Mouse (Mus musculus): ENCODE results near the gene Nr1i3. TPM values are rescaled to one million over a fixed set of nuclear protein-coding genes. Genes with fewer than 3 reads are reported as not detected.
A peak's percentile ranks its signal among the peaks of the same experiment; 100 is the strongest.

Nr1i3 gene
- total and polyA plus RNA-seq, 3 experiments: 0.16 TPM; not detected in 2

GRCm38 (mm10) chr1:171265971-171266744 lies 52.4 kb downstream of the Nr1i3 start:
- DNase-seq (ENCODE audit: low spot score) (no peak), ATAC-seq (ENCODE audit: extremely low read depth, insufficient number of reproducible peaks, low FRiP score, poor library complexity, severe bottlenecking) (no peak)
- no peaks in the 10 kb centered on the region for H3K9me3 ChIP-seq (replicated peaks)
- H3K27me3 ChIP-seq (ENCODE audit: insufficient read depth, low read length): peaks cover 13% of the 10 kb centered on the region
- H3K4me3 ChIP-seq (ENCODE audit: low read depth, low read length): no peak overlapping the region
- peaks cover 29% of the 10 kb centered on the region for H3K4me1 ChIP-seq (ENCODE audit: insufficient read depth, low read depth, low read length)
- TF ChIP-seq CTCF (IDR thresholded peaks at IDR 0.05; ENCODE audit: low read depth, low read length) (no peak), TAL1 (conservative IDR thresholded peaks at IDR 0.05; ENCODE audit: low read depth, low read length) (no peak), GATA2 (IDR thresholded peaks at IDR 0.05; ENCODE audit: borderline replicate concordance, low read depth, low read length) (no peak), GATA1 (IDR thresholded peaks at IDR 0.05; ENCODE audit: borderline replicate concordance, low read length) (no peak), POLR2AphosphoS5 (IDR thresholded peaks at IDR 0.05; ENCODE audit: insufficient replicate concordance, low read depth, low read length) (no peak)
- H3K36me3 ChIP-seq (replicated peaks): no peaks in the 10 kb centered on the region

- Histone ChIP-seq H3K9me3 (replicated peaks) (no peaks in the 10 kb centered on the region), H3K27me3 (ENCODE audit: insufficient read depth, low read length) (no peaks in the 10 kb centered on the region; the same call in 1 of the 2 replicates), H3K36me3 (replicated peaks) (peaks cover 19% of the 10 kb centered on the region), H3K4me3 (ENCODE audit: low read depth, low read length) (no peak overlapping the region), H3K4me1 (ENCODE audit: insufficient read depth, low read depth, low read length) (peaks cover 45% of the 10 kb centered on the region)
- no peak for TF ChIP-seq GATA1 (IDR thresholded peaks at IDR 0.05; ENCODE audit: borderline replicate concordance, low read length)
- no peak for TF ChIP-seq GATA2 (IDR thresholded peaks at IDR 0.05; ENCODE audit: borderline replicate concordance, low read depth, low read length)
- no peak for TF ChIP-seq TAL1 (conservative IDR thresholded peaks at IDR 0.05; ENCODE audit: low read depth, low read length)
- TF ChIP-seq CTCF (IDR thresholded peaks at IDR 0.05; ENCODE audit: low read depth, low read length): no peak
- no peak for ATAC-seq (ENCODE audit: extremely low read depth, insufficient number of reproducible peaks, low FRiP score, poor library complexity, severe bottlenecking)
- no peak for DNase-seq (ENCODE audit: low spot score)
Observed at GRCm38 (mm10) chr1:171268341-171268740, 54.6 kb downstream of the Nr1i3 start.

GRCm38 (mm10) chr1:171269848-171270572 lies 56.2 kb downstream of the Nr1i3 start, which contains the start of gene B4galt3:
Gene B4galt3 (plus strand): TSS chr1:171270328.
- DNase-seq (ENCODE audit: low spot score) (peak; percentile 90), ATAC-seq (ENCODE audit: extremely low read depth, insufficient number of reproducible peaks, low FRiP score, poor library complexity, severe bottlenecking) (peak; percentile 87)
- no peaks in the 10 kb centered on the region for H3K9me3 ChIP-seq (replicated peaks)
- TF ChIP-seq GATA2 (IDR thresholded peaks at IDR 0.05; ENCODE audit: borderline replicate concordance, low read depth, low read length) (no peak), CTCF (IDR thresholded peaks at IDR 0.05; ENCODE audit: low read depth, low read length) (no peak), GATA1 (IDR thresholded peaks at IDR 0.05; ENCODE audit: borderline replicate concordance, low read length) (no peak), POLR2AphosphoS5 (IDR thresholded peaks at IDR 0.05; ENCODE audit: insufficient replicate concordance, low read depth, low read length) (no peak), TAL1 (conservative IDR thresholded peaks at IDR 0.05; ENCODE audit: low read depth, low read length) (no peak)
- peaks cover 36% of the 10 kb centered on the region for H3K36me3 ChIP-seq (replicated peaks)
- H3K4me1 ChIP-seq (ENCODE audit: insufficient read depth, low read depth, low read length): peaks cover 60% of the 10 kb centered on the region
- H3K27me3 ChIP-seq (ENCODE audit: insufficient read depth, low read length): no peaks in the 10 kb centered on the region
- H3K4me3 ChIP-seq (ENCODE audit: low read depth, low read length): peak within 1 kb of the TSS; percentile 97

Other genes starting within 250 kb of the Nr1i3 start
Only the 20 nearest of the 25 such genes appear.
- gene Fcgr3, start 149.0 kb upstream of the Nr1i3 start, total RNA-seq (2014; fragmentation: Nextera tagmentation): 7.3 and 9.3 TPM in 2 replicates
- 99.6 and 123 TPM in 2 replicates for gene Fcgr3, start 149.0 kb upstream of the Nr1i3 start, total RNA-seq (2017)
- 0.91 and 1.5 TPM in 2 replicates for gene Fcgr3, start 149.0 kb upstream of the Nr1i3 start, polyA plus RNA-seq (2012)
- gene Cfap126, start 100.1 kb upstream of the Nr1i3 start, total RNA-seq (2014; fragmentation: Nextera tagmentation): 10.0 and 11.9 TPM in 2 replicates
- 0.64 and 0.76 TPM in 2 replicates for gene Cfap126, start 100.1 kb upstream of the Nr1i3 start, total RNA-seq (2017)
- gene Cfap126, start 100.1 kb upstream of the Nr1i3 start, polyA plus RNA-seq (2012): 0.81 and 1.0 TPM in 2 replicates
- 225 and 249 TPM in 2 replicates for gene Sdhc, start 63.4 kb upstream of the Nr1i3 start, total RNA-seq (2014; fragmentation: Nextera tagmentation)
- gene Sdhc, start 63.4 kb upstream of the Nr1i3 start, total RNA-seq (2017): 40.5 and 45.0 TPM in 2 replicates
- 67.1 and 158 TPM in 2 replicates for gene Sdhc, start 63.4 kb upstream of the Nr1i3 start, polyA plus RNA-seq (2012)
- gene Mpz, start 63.3 kb upstream of the Nr1i3 start, total RNA-seq (2014; fragmentation: Nextera tagmentation): not detected in 2 replicates
- not detected in 2 replicates for gene Mpz, start 63.3 kb upstream of the Nr1i3 start, total RNA-seq (2017)
- gene Mpz, start 63.3 kb upstream of the Nr1i3 start, polyA plus RNA-seq (2012): 0.29 TPM in 1 of 2 replicates, not detected in the other
- not detected in 2 replicates for gene Pcp4l1, start 17.7 kb upstream of the Nr1i3 start, total RNA-seq (2014; fragmentation: Nextera tagmentation)
- 0.16 TPM in 1 of 2 replicates, not detected in the other for gene Pcp4l1, start 17.7 kb upstream of the Nr1i3 start, total RNA-seq (2017)
- not detected in 2 replicates for gene Pcp4l1, start 17.7 kb upstream of the Nr1i3 start, polyA plus RNA-seq (2012)
- gene Tomm40l, start 8.5 kb downstream of the Nr1i3 start, total RNA-seq (2014; fragmentation: Nextera tagmentation): 9.7 and 13.7 TPM in 2 replicates
- 19.2 and 26.4 TPM in 2 replicates for gene Tomm40l, start 8.5 kb downstream of the Nr1i3 start, total RNA-seq (2017)
- 31.9 and 35.8 TPM in 2 replicates for gene Tomm40l, start 8.5 kb downstream of the Nr1i3 start, polyA plus RNA-seq (2012)
- gene Apoa2, start 11.1 kb downstream of the Nr1i3 start, total RNA-seq (2014; fragmentation: Nextera tagmentation): not detected in 2 replicates
- not detected in 2 replicates for gene Apoa2, start 11.1 kb downstream of the Nr1i3 start, total RNA-seq (2017)
- 0.17 TPM in 1 of 2 replicates, not detected in the other for gene Apoa2, start 11.1 kb downstream of the Nr1i3 start, polyA plus RNA-seq (2012)
- not detected in 2 replicates for gene Fcer1g, start 20.4 kb downstream of the Nr1i3 start, total RNA-seq (2014; fragmentation: Nextera tagmentation)
- gene Fcer1g, start 20.4 kb downstream of the Nr1i3 start, total RNA-seq (2017): 0.64 and 0.71 TPM in 2 replicates
- 0.08 TPM in 1 of 2 replicates, not detected in the other for gene Fcer1g, start 20.4 kb downstream of the Nr1i3 start, polyA plus RNA-seq (2012)
- gene Adamts4, start 36.5 kb downstream of the Nr1i3 start, total RNA-seq (2014; fragmentation: Nextera tagmentation): 0.60 TPM in 1 of 2 replicates, not detected in the other
- gene Adamts4, start 36.5 kb downstream of the Nr1i3 start, total RNA-seq (2017): 0.16 and 0.17 TPM in 2 replicates
- gene Adamts4, start 36.5 kb downstream of the Nr1i3 start, polyA plus RNA-seq (2012): 0.12 and 0.20 TPM in 2 replicates
- 209 and 219 TPM in 2 replicates for gene Ndufs2, start 37.4 kb downstream of the Nr1i3 start, total RNA-seq (2014; fragmentation: Nextera tagmentation)
- 275 and 300 TPM in 2 replicates for gene Ndufs2, start 37.4 kb downstream of the Nr1i3 start, total RNA-seq (2017)
- gene Ndufs2, start 37.4 kb downstream of the Nr1i3 start, polyA plus RNA-seq (2012): 47.9 and 101 TPM in 2 replicates
- 27.3 and 30.8 TPM in 2 replicates for gene B4galt3, start 56.4 kb downstream of the Nr1i3 start, total RNA-seq (2014; fragmentation: Nextera tagmentation)
- gene B4galt3, start 56.4 kb downstream of the Nr1i3 start, total RNA-seq (2017): 16.9 and 21.5 TPM in 2 replicates
- 44.8 and 50.0 TPM in 2 replicates for gene B4galt3, start 56.4 kb downstream of the Nr1i3 start, polyA plus RNA-seq (2012)
- 45.7 and 168 TPM in 2 replicates for gene Ppox, start 67.2 kb downstream of the Nr1i3 start, total RNA-seq (2014; fragmentation: Nextera tagmentation)
- 27.0 and 36.7 TPM in 2 replicates for gene Ppox, start 67.2 kb downstream of the Nr1i3 start, total RNA-seq (2017)
- 38.5 and 53.0 TPM in 2 replicates for gene Ppox, start 67.2 kb downstream of the Nr1i3 start, polyA plus RNA-seq (2012)
- 40.1 and 64.5 TPM in 2 replicates for gene Usp21, start 74.0 kb downstream of the Nr1i3 start, total RNA-seq (2014; fragmentation: Nextera tagmentation)
- 11.8 and 12.8 TPM in 2 replicates for gene Usp21, start 74.0 kb downstream of the Nr1i3 start, total RNA-seq (2017)
- 44.1 and 53.3 TPM in 2 replicates for gene Usp21, start 74.0 kb downstream of the Nr1i3 start, polyA plus RNA-seq (2012)
- gene Ufc1, start 81.1 kb downstream of the Nr1i3 start, total RNA-seq (2014; fragmentation: Nextera tagmentation): 33.4 and 34.3 TPM in 2 replicates
- gene Ufc1, start 81.1 kb downstream of the Nr1i3 start, total RNA-seq (2017): 96.2 and 111 TPM in 2 replicates
- gene Ufc1, start 81.1 kb downstream of the Nr1i3 start, polyA plus RNA-seq (2012): 38.5 and 47.9 TPM in 2 replicates
- gene Dedd, start 115.2 kb downstream of the Nr1i3 start, total RNA-seq (2014; fragmentation: Nextera tagmentation): 53.6 and 56.4 TPM in 2 replicates
- gene Dedd, start 115.2 kb downstream of the Nr1i3 start, total RNA-seq (2017): 14.3 and 17.0 TPM in 2 replicates
- gene Dedd, start 115.2 kb downstream of the Nr1i3 start, polyA plus RNA-seq (2012): 17.7 and 29.9 TPM in 2 replicates
- gene Nit1, start 131.7 kb downstream of the Nr1i3 start, total RNA-seq (2014; fragmentation: Nextera tagmentation): 17.9 and 22.4 TPM in 2 replicates
- gene Nit1, start 131.7 kb downstream of the Nr1i3 start, total RNA-seq (2017): 57.9 and 58.9 TPM in 2 replicates
- 9.4 and 11.3 TPM in 2 replicates for gene Nit1, start 131.7 kb downstream of the Nr1i3 start, polyA plus RNA-seq (2012)
- 32.4 and 47.3 TPM in 2 replicates for gene Pfdn2, start 131.7 kb downstream of the Nr1i3 start, total RNA-seq (2014; fragmentation: Nextera tagmentation)
- gene Pfdn2, start 131.7 kb downstream of the Nr1i3 start, total RNA-seq (2017): 19.6 and 22.3 TPM in 2 replicates
- gene Pfdn2, start 131.7 kb downstream of the Nr1i3 start, polyA plus RNA-seq (2012): 16.9 and 20.1 TPM in 2 replicates
- 2.6 TPM in 1 of 2 replicates, not detected in the other for gene Klhdc9, start 146.8 kb downstream of the Nr1i3 start, total RNA-seq (2014; fragmentation: Nextera tagmentation)
- 0.33 and 0.64 TPM in 2 replicates for gene Klhdc9, start 146.8 kb downstream of the Nr1i3 start, total RNA-seq (2017)
- gene Klhdc9, start 146.8 kb downstream of the Nr1i3 start, polyA plus RNA-seq (2012): 1.4 TPM in 2 replicates
- not detected in 2 replicates for gene Nectin4, start 156.1 kb downstream of the Nr1i3 start, total RNA-seq (2014; fragmentation: Nextera tagmentation)
- 0.12 TPM in 1 of 2 replicates, not detected in the other for gene Nectin4, start 156.1 kb downstream of the Nr1i3 start, total RNA-seq (2017)
- gene Nectin4, start 156.1 kb downstream of the Nr1i3 start, polyA plus RNA-seq (2012): 0.01 TPM in 1 of 2 replicates, not detected in the other
- 2.0 and 2.9 TPM in 2 replicates for gene Arhgap30, start 175.0 kb downstream of the Nr1i3 start, total RNA-seq (2014; fragmentation: Nextera tagmentation)
- gene Arhgap30, start 175.0 kb downstream of the Nr1i3 start, total RNA-seq (2017): 9.2 and 11.4 TPM in 2 replicates
- gene Arhgap30, start 175.0 kb downstream of the Nr1i3 start, polyA plus RNA-seq (2012): 3.9 and 4.6 TPM in 2 replicates